Mouse (Mus musculus) ES-Bruce4 (cell line): ENCODE measurements around the gene Pdzd4. TPM values are rescaled to one million over a fixed set of nuclear protein-coding genes. Genes with fewer than 3 reads are reported as not detected.

ENCODE experiments used
- H3K27ac ChIP-seq: 2 replicates; pipeline ENCODE4 v1.5.1; 2012; ENCODE audit warnings: low read length, inconsistent platforms; ENCODE audit not compliant: insufficient read depth
- H3K27me3 ChIP-seq: 2 replicates; pipeline ENCODE4 v1.6.1; 2012; ENCODE audit warnings: mild to moderate bottlenecking, low read length, inconsistent platforms; ENCODE audit not compliant: control insufficient read depth, poor library complexity, insufficient read depth, severe bottlenecking
- H3K36me3 ChIP-seq: 2 replicates; pipeline ENCODE4 v1.6.1; 2012; ENCODE audit warnings: inconsistent platforms, mild to moderate bottlenecking, low read length, moderate library complexity; ENCODE audit not compliant: control insufficient read depth, poor library complexity, insufficient read depth, severe bottlenecking
- H3K4me1 ChIP-seq: one replicate; pipeline ENCODE4 v1.8.1; 2011; ENCODE audit warnings: low read length; ENCODE audit not compliant: control insufficient read depth, insufficient read depth
- H3K4me3 ChIP-seq: 2 replicates; pipeline ENCODE4 v1.5.1; 2011; ENCODE audit warnings: low read depth, mild to moderate bottlenecking, low read length
- H3K9ac ChIP-seq: 2 replicates; pipeline ENCODE4 v1.6.1; 2012; ENCODE audit warnings: low read depth, mild to moderate bottlenecking, inconsistent platforms; ENCODE audit not compliant: poor library complexity, severe bottlenecking
- H3K9me3 ChIP-seq: replicated peaks from 2 replicates; pipeline ENCODE4 v1.6.1; 2012; ENCODE audit warnings: mild to moderate bottlenecking, low read length, inconsistent platforms; ENCODE audit not compliant: control insufficient read depth, poor library complexity, insufficient read depth, severe bottlenecking
- CTCF ChIP-seq: IDR thresholded peaks from one replicate; pipeline ENCODE4 v1.8.1; 2011; ENCODE audit warnings: low read depth, low read length
- EP300 ChIP-seq: IDR thresholded peaks from 2 replicates; pipeline ENCODE4 v1.6.1; 2011; ENCODE audit warnings: low read depth, low read length; ENCODE audit not compliant: insufficient read depth
- POLR2A ChIP-seq: IDR thresholded peaks from one replicate; pipeline ENCODE4 v1.8.1; 2011; ENCODE audit warnings: low read length; ENCODE audit not compliant: insufficient read depth
- polyA plus RNA-seq: library from polyadenylated mRNA; stranded (reverse); fragments of >200 nt; gene quantifications from 2 replicates; pipeline ENCODE4 v1.2.4, GENCODE M21; 2011; ENCODE audit warnings: low read depth; ENCODE audit not compliant: missing spikeins, insufficient read depth, insufficient read length

The Pdzd4 gene
- 22.0 and 24.1 TPM in 2 replicates for polyA plus RNA-seq

GRCm38 (mm10) chrX:73824185-73825151 is at the start of gene Pdzd4:
Gene Pdzd4 (minus strand): TSS chrX:73824969.
- no peaks in the 10 kb centered on the region for H3K4me1 ChIP-seq
- peak within 1 kb of the TSS; percentile 55 for H3K27ac ChIP-seq
- H3K4me3 ChIP-seq, result peak within 1 kb of the TSS; percentile 91
- H3K9me3 ChIP-seq, result no peaks in the 10 kb centered on the region
- H3K9ac ChIP-seq, result peak within 1 kb of the TSS; percentile 81
- H3K36me3 ChIP-seq, result no peaks in the 10 kb centered on the region
- TF ChIP-seq POLR2A (no peak), EP300 (peak; percentile 47; the same call in 1 of the 2 replicates), CTCF (no peak)
- no peaks in the 10 kb centered on the region for H3K27me3 ChIP-seq

GRCm38 (mm10) chrX:73871956-73872355 is 47.2 kb upstream of the Pdzd4 start:
- Histone ChIP-seq H3K36me3 (no peaks in the 10 kb centered on the region), H3K27ac (no peak overlapping the region), H3K9me3 (no peaks in the 10 kb centered on the region), H3K9ac (no peak overlapping the region), H3K4me3 (no peak overlapping the region), H3K4me1 (no peaks in the 10 kb centered on the region), H3K27me3 (no peaks in the 10 kb centered on the region)
- TF ChIP-seq CTCF (no peak), EP300 (no peak), POLR2A (no peak)

GRCm38 (mm10) chrX:73871474-73871873 is 46.7 kb upstream of the Pdzd4 start:
- no peak overlapping the region for H3K27ac ChIP-seq
- no peaks in the 10 kb centered on the region for H3K9me3 ChIP-seq
- H3K4me3 ChIP-seq, result no peak overlapping the region
- no peaks in the 10 kb centered on the region for H3K4me1 ChIP-seq
- H3K27me3 ChIP-seq, result no peaks in the 10 kb centered on the region
- no peak overlapping the region for H3K9ac ChIP-seq
- H3K36me3 ChIP-seq, result no peaks in the 10 kb centered on the region
- no peak for TF ChIP-seq EP300
- TF ChIP-seq POLR2A, result no peak
- TF ChIP-seq CTCF, result no peak

- H3K36me3 ChIP-seq, result no peaks in the 10 kb centered on the region
- no peak overlapping the region for H3K27ac ChIP-seq
- no peaks in the 10 kb centered on the region for H3K27me3 ChIP-seq
- no peaks in the 10 kb centered on the region for H3K4me1 ChIP-seq
- H3K4me3 ChIP-seq, result no peak overlapping the region
- no peak for TF ChIP-seq CTCF
- TF ChIP-seq EP300, result no peak
- no peak for TF ChIP-seq POLR2A
- H3K9ac ChIP-seq, result no peak overlapping the region
- H3K9me3 ChIP-seq, result no peaks in the 10 kb centered on the region
Observed at GRCm38 (mm10) chrX:73869334-73869733, 44.6 kb upstream of the Pdzd4 start.

GRCm38 (mm10) chrX:73867852-73868251 is 43.1 kb upstream of the Pdzd4 start:
- no peaks in the 10 kb centered on the region for H3K27me3 ChIP-seq
- H3K4me3 ChIP-seq, result no peak overlapping the region
- TF ChIP-seq POLR2A (no peak), EP300 (no peak), CTCF (no peak)
- H3K4me1 ChIP-seq, result no peaks in the 10 kb centered on the region
- H3K36me3 ChIP-seq, result no peaks in the 10 kb centered on the region
- H3K9me3 ChIP-seq, result no peaks in the 10 kb centered on the region
- H3K9ac ChIP-seq, result no peak overlapping the region
- H3K27ac ChIP-seq, result no peak overlapping the region

GRCm38 (mm10) chrX:73867256-73867655 is 42.5 kb upstream of the Pdzd4 start:
- Histone ChIP-seq H3K4me1 (no peaks in the 10 kb centered on the region), H3K27ac (no peak overlapping the region), H3K36me3 (no peaks in the 10 kb centered on the region), H3K9ac (no peak overlapping the region), H3K4me3 (no peak overlapping the region), H3K9me3 (no peaks in the 10 kb centered on the region), H3K27me3 (no peaks in the 10 kb centered on the region)
- TF ChIP-seq EP300, result no peak
- TF ChIP-seq POLR2A, result no peak
- no peak for TF ChIP-seq CTCF
